Mouse (Mus musculus): ENCODE results near the gene Olfr1314.

The Olfr1314 gene

GRCm38 (mm10) chr2:112096681-112097080 lies at the start of gene Olfr1314:
Gene Olfr1314, minus strand, starts transcription at chr2:112096781.
- no peak for DNase-seq (ENCODE audit: low read depth, low spot score)

- DNase-seq (ENCODE audit: low read depth, low spot score), result no peak
Observed at GRCm38 (mm10) chr2:112140029-112140428, 43.4 kb upstream of the Olfr1314 start, which contains the start of gene Olfr1317. Gene Olfr1317, plus strand, starts transcription at chr2:112140329.

- no peak for DNase-seq (ENCODE audit: low read depth, low spot score)
Observed at GRCm38 (mm10) chr2:112134877-112135276, 38.3 kb upstream of the Olfr1314 start, which contains the start of gene Olfr1316. Gene Olfr1316, minus strand, starts transcription at chr2:112134977.

GRCm38 (mm10) chr2:112115340-112115739 lies 18.8 kb upstream of the Olfr1314 start, which contains the start of gene Olfr1315-ps1:
Gene Olfr1315-ps1, minus strand, starts transcription at chr2:112115440.
- DNase-seq (ENCODE audit: low read depth, low spot score), result no peak

DNA sequence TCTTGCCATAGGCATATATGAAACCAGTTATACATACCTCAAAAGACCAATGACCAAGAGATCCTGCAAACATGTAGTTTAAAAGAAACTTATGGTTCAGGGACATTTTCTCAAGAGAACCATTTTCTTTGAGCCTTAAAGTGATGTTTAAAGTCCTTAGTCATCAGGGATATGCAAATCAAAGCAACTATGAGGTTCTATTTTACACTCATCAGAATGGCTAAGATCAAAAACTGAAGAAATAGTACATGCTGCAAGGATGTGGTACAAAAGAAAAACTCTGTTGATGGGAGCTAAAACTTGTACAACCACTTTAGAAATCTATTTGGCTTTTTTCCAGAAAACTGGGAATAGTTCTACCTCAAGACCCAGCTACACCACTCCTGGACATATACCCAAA lies 18.8 kb downstream of the Olfr1314 start, which contains the start of gene Olfr1313:
Gene Olfr1313, minus strand, starts transcription at position 101 of the 400 bp plus-strand sequence.
- DNase-seq (ENCODE audit: low read depth, low spot score), result no peak

DNA sequence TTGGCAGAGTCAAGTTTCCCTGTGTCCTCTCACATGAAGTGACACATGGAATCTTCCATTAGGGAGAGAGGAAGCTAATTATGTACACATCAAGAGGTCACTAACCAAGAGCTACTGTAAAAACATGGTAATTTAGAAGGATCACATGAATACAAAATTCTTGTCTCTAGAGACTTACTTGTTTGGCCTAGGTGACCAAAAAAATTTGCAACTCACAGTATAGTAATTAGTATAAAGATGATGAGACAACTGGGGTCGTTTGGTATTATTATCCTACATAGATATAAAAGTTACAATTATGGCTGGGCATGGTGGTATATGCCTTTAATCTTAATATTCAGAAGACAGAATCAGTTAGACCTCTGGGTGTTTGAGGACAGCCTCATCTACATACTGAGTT lies 46.4 kb downstream of the Olfr1314 start, which contains the start of gene Olfr1312:
Gene Olfr1312, minus strand, starts transcription at position 101 of the 400 bp plus-strand sequence.
- no peak for DNase-seq (ENCODE audit: low read depth, low spot score)
